Comparison of ENCODE assay signal across 8 mouse cellular contexts in genomic region chr3:94933604-94934003, GRCm38 (mm10). TPM values are rescaled to one million over a fixed set of nuclear protein-coding genes. Genes with fewer than 3 reads are reported as not detected.
A peak's percentile ranks its signal among the peaks of the same experiment; 100 is the strongest.
DNase-seq lines count a peak whose midpoint lies in the region; ATAC-seq and TF ChIP-seq lines count a peak whose summit lies in the region.
"Not testable (repeated sequence)": the region's sequence is repeated elsewhere in the genome, so short reads cannot be mapped to it uniquely, and the experiment has no call there.

No protein-coding gene starts in this region.

- H3K4me3 ChIP-seq in G1E (ENCODE audit: low read depth, low read length), result peak overlapping the region; percentile 71
- H3K4me3 ChIP-seq in forebrain, embryonic 12.5 days (replicated peaks); neural tube, embryonic 15.5 days (replicated peaks): not testable (repeated sequence)
- peak overlapping the region; percentile 56 for H3K4me3 ChIP-seq in heart, embryonic 13.5 days
- H3K4me3 ChIP-seq in intestine, embryonic 14.5 days (ENCODE audit: low read depth, low read length), result 0 out of 2 replicates have a peak overlapping the region, but pooled peaks have one; percentile 37
- H3K4me3 ChIP-seq in kidney, embryonic 16.5 days (ENCODE audit: low read length), result peak overlapping the region; percentile 47; the same call in 1 of the 2 replicates
- H3K4me3 ChIP-seq in liver, embryonic 12.5 days, result peak overlapping the region; percentile 51
- peak overlapping the region; percentile 40; the same call in 1 of the 2 replicates for H3K4me3 ChIP-seq in lung, embryonic 14.5 days (ENCODE audit: low read depth, low read length)

- H3K9ac ChIP-seq in forebrain, embryonic 12.5 days; intestine, embryonic 14.5 days (ENCODE audit: low read length); kidney, embryonic 16.5 days (replicated peaks; ENCODE audit: low read length); lung, embryonic 14.5 days; neural tube, embryonic 15.5 days (replicated peaks): not testable (repeated sequence)
- H3K9ac ChIP-seq in heart, embryonic 13.5 days, result 0 out of 2 replicates have a peak overlapping the region, but pooled peaks have one; percentile 47
- H3K9ac ChIP-seq in liver, embryonic 12.5 days, result 0 out of 2 replicates have a peak overlapping the region, but pooled peaks have one; percentile 51

- peaks cover 24% of the 10 kb centered on the region for H3K36me3 ChIP-seq in G1E (replicated peaks)
- H3K36me3 ChIP-seq in forebrain, embryonic 12.5 days (replicated peaks); heart, embryonic 13.5 days; intestine, embryonic 14.5 days (ENCODE audit: control insufficient read depth, insufficient read depth, low read length); kidney, embryonic 16.5 days (ENCODE audit: insufficient read depth, low read length); liver, embryonic 12.5 days; lung, embryonic 14.5 days (ENCODE audit: insufficient read depth); neural tube, embryonic 15.5 days: not testable (repeated sequence)

- not testable (repeated sequence) for H3K9me3 ChIP-seq in G1E (replicated peaks); forebrain, embryonic 12.5 days; heart, embryonic 13.5 days; intestine, embryonic 14.5 days (ENCODE audit: control insufficient read depth, low read length); kidney, embryonic 16.5 days (ENCODE audit: low read length); liver, embryonic 12.5 days (replicated peaks); lung, embryonic 14.5 days (ENCODE audit: low read depth, low read length); neural tube, embryonic 15.5 days (replicated peaks)

- not testable (repeated sequence) for ATAC-seq in G1E (ENCODE audit: extremely low read depth, insufficient number of reproducible peaks, low FRiP score, poor library complexity, severe bottlenecking); heart, embryonic 13.5 days (ENCODE audit: extremely low read depth, insufficient number of reproducible peaks, low FRiP score, low TSS enrichment); intestine, embryonic 14.5 days (replicated peaks; ENCODE audit: low FRiP score, low TSS enrichment, low read depth); kidney, embryonic 16.5 days (ENCODE audit: low FRiP score, low TSS enrichment); lung, embryonic 14.5 days (ENCODE audit: insufficient read depth); neural tube, embryonic 15.5 days (ENCODE audit: low FRiP score)
- peak; percentile 8; the same call in 1 of the 2 replicates for ATAC-seq in forebrain, embryonic 12.5 days (ENCODE audit: low FRiP score)
- ATAC-seq in liver, embryonic 12.5 days, result peak; percentile 6; the same call in 1 of the 2 replicates

- H3K4me1 ChIP-seq in G1E (ENCODE audit: insufficient read depth, low read depth, low read length), result peaks cover 69% of the 10 kb centered on the region
- H3K4me1 ChIP-seq in forebrain, embryonic 12.5 days, result peaks cover 11% of the 10 kb centered on the region
- H3K4me1 ChIP-seq in heart, embryonic 13.5 days, result peaks cover 30% of the 10 kb centered on the region
- H3K4me1 ChIP-seq in intestine, embryonic 14.5 days (replicated peaks; ENCODE audit: control insufficient read depth, insufficient read depth, low read length); lung, embryonic 14.5 days (ENCODE audit: insufficient read depth): not testable (repeated sequence)
- H3K4me1 ChIP-seq in kidney, embryonic 16.5 days (ENCODE audit: insufficient read depth, low read length), result peaks cover 11% of the 10 kb centered on the region
- H3K4me1 ChIP-seq in liver, embryonic 12.5 days, result peaks cover 70% of the 10 kb centered on the region
- peaks cover 11% of the 10 kb centered on the region; the same call in 1 of the 2 replicates for H3K4me1 ChIP-seq in neural tube, embryonic 15.5 days

- not testable (repeated sequence) for TF ChIP-seq CTCF in G1E (IDR thresholded peaks at IDR 0.05; ENCODE audit: low read depth, low read length); lung, embryonic 14.5 days (IDR thresholded peaks at IDR 0.05; ENCODE audit: low read depth)

- not testable (repeated sequence) for H3K27me3 ChIP-seq in G1E (ENCODE audit: insufficient read depth, low read length); forebrain, embryonic 12.5 days; heart, embryonic 13.5 days (replicated peaks); intestine, embryonic 14.5 days (replicated peaks; ENCODE audit: control insufficient read depth, insufficient read depth, low read length); kidney, embryonic 16.5 days (ENCODE audit: insufficient read depth, low read length); liver, embryonic 12.5 days (replicated peaks); lung, embryonic 14.5 days (ENCODE audit: insufficient read depth, low read length); neural tube, embryonic 15.5 days (replicated peaks)

- not testable (repeated sequence) for DNase-seq in G1E (ENCODE audit: low spot score); intestine, embryonic 14.5 days (ENCODE audit: low spot score); lung, embryonic 14.5 days

- H3K4me2 ChIP-seq in forebrain, embryonic 12.5 days, result not testable (repeated sequence)
- H3K4me2 ChIP-seq in heart, embryonic 13.5 days, result peak overlapping the region; percentile 76
- H3K4me2 ChIP-seq in intestine, embryonic 14.5 days (ENCODE audit: low read length), result peak overlapping the region; percentile 59
- peak overlapping the region; percentile 49 for H3K4me2 ChIP-seq in kidney, embryonic 16.5 days (replicated peaks; ENCODE audit: low read depth, low read length)
- H3K4me2 ChIP-seq in liver, embryonic 12.5 days, result peak overlapping the region; percentile 74
- peak overlapping the region; percentile 68 for H3K4me2 ChIP-seq in lung, embryonic 14.5 days
- peak overlapping the region; percentile 54; the same call in 1 of the 2 replicates for H3K4me2 ChIP-seq in neural tube, embryonic 15.5 days

- not testable (repeated sequence) for H3K27ac ChIP-seq in forebrain, embryonic 12.5 days; intestine, embryonic 14.5 days (ENCODE audit: low read depth); neural tube, embryonic 15.5 days (replicated peaks)
- H3K27ac ChIP-seq in heart, embryonic 13.5 days (replicated peaks), result peak overlapping the region; percentile 94
- H3K27ac ChIP-seq in kidney, embryonic 16.5 days (ENCODE audit: low read length), result peak overlapping the region; percentile 60
- H3K27ac ChIP-seq in liver, embryonic 12.5 days, result peak overlapping the region; percentile 85
- H3K27ac ChIP-seq in lung, embryonic 14.5 days (ENCODE audit: low read depth), result peak overlapping the region; percentile 97

- WGBS in forebrain, embryonic 12.5 days, result no CpG with 5 or more reads among the region's 2 CpGs
- WGBS in heart, embryonic 13.5 days, result no CpG with 5 or more reads among the region's 2 CpGs
- WGBS in intestine, embryonic 14.5 days, result no CpG with 5 or more reads among the region's 2 CpGs
- WGBS in kidney, embryonic 16.5 days, result no CpG with 5 or more reads among the region's 2 CpGs
- no CpG with 5 or more reads among the region's 2 CpGs for WGBS in liver, embryonic 12.5 days (ENCODE audit: insufficient replicate concordance)
- no CpG with 5 or more reads among the region's 2 CpGs for WGBS in lung, embryonic 14.5 days
- WGBS in neural tube, embryonic 15.5 days, result no CpG with 5 or more reads among the region's 2 CpGs

RNA-seq across cellular contexts. Expression of gene Selenbp1, which starts 0.7 kb away (rescaled TPM):
- total RNA-seq in G1E (2014; fragmentation: Nextera tagmentation) (110 and 119 TPM in 2 replicates), G1E (2017) (367 and 434 TPM in 2 replicates)
- polyA plus RNA-seq in G1E (2012), result 39.8 and 133 TPM in 2 replicates
- 5.5 and 5.9 TPM in 2 replicates for polyA plus RNA-seq in forebrain, embryonic 12.5 days (2016; fragmentation: Nextera tagmentation; extraction: Ambion mirVana)
- 50.9 and 63.2 TPM in 2 replicates for polyA plus RNA-seq in heart, embryonic 13.5 days (2015; fragmentation: Nextera tagmentation; extraction: Ambion mirVana)
- 74.2 and 74.5 TPM in 2 replicates for polyA plus RNA-seq in intestine, embryonic 14.5 days (2014; fragmentation: Nextera tagmentation; extraction: Ambion mirVana)
- 88.7 and 105 TPM in 2 replicates for polyA plus RNA-seq in kidney, embryonic 16.5 days (2015; fragmentation: Nextera tagmentation; extraction: Ambion mirVana)
- 53.9 and 54.0 TPM in 2 replicates for polyA plus RNA-seq in liver, embryonic 12.5 days (2016; fragmentation: Nextera tagmentation; extraction: Ambion mirVana)
- 99.1 and 103 TPM in 2 replicates for polyA plus RNA-seq in lung, embryonic 14.5 days (2014; fragmentation: Nextera tagmentation; extraction: Ambion mirVana)
- polyA plus RNA-seq in neural tube, embryonic 15.5 days (2015; fragmentation: Nextera tagmentation; extraction: Ambion mirVana), result 15.3 and 28.7 TPM in 2 replicates

RNA-seq across cellular contexts. Expression of gene Rfx5, which starts 20.3 kb away (rescaled TPM):
- total RNA-seq in G1E (2014; fragmentation: Nextera tagmentation), result 27.8 and 36.2 TPM in 2 replicates
- 21.8 and 24.3 TPM in 2 replicates for total RNA-seq in G1E (2017)
- 9.6 and 11.7 TPM in 2 replicates for polyA plus RNA-seq in G1E (2012)
- 8.6 and 9.2 TPM in 2 replicates for polyA plus RNA-seq in forebrain, embryonic 12.5 days (2016; fragmentation: Nextera tagmentation; extraction: Ambion mirVana)
- polyA plus RNA-seq in heart, embryonic 13.5 days (2015; fragmentation: Nextera tagmentation; extraction: Ambion mirVana), result 5.4 and 6.3 TPM in 2 replicates
- 9.7 and 10.1 TPM in 2 replicates for polyA plus RNA-seq in intestine, embryonic 14.5 days (2014; fragmentation: Nextera tagmentation; extraction: Ambion mirVana)
- polyA plus RNA-seq in kidney, embryonic 16.5 days (2015; fragmentation: Nextera tagmentation; extraction: Ambion mirVana), result 10.0 and 10.5 TPM in 2 replicates
- 2.6 and 3.6 TPM in 2 replicates for polyA plus RNA-seq in liver, embryonic 12.5 days (2016; fragmentation: Nextera tagmentation; extraction: Ambion mirVana)
- polyA plus RNA-seq in lung, embryonic 14.5 days (2014; fragmentation: Nextera tagmentation; extraction: Ambion mirVana), result 11.8 and 13.1 TPM in 2 replicates
- 7.1 and 8.0 TPM in 2 replicates for polyA plus RNA-seq in neural tube, embryonic 15.5 days (2015; fragmentation: Nextera tagmentation; extraction: Ambion mirVana)

RNA-seq across cellular contexts. Expression of gene Pi4kb, which starts 40.9 kb away (rescaled TPM):
- 39.8 and 70.6 TPM in 2 replicates for total RNA-seq in G1E (2014; fragmentation: Nextera tagmentation)
- total RNA-seq in G1E (2017), result 36.8 and 37.4 TPM in 2 replicates
- 11.7 and 11.8 TPM in 2 replicates for polyA plus RNA-seq in G1E (2012)
- 17.2 and 25.5 TPM in 2 replicates for polyA plus RNA-seq in forebrain, embryonic 12.5 days (2016; fragmentation: Nextera tagmentation; extraction: Ambion mirVana)
- polyA plus RNA-seq in heart, embryonic 13.5 days (2015; fragmentation: Nextera tagmentation; extraction: Ambion mirVana), result 14.0 and 17.6 TPM in 2 replicates
- polyA plus RNA-seq in intestine, embryonic 14.5 days (2014; fragmentation: Nextera tagmentation; extraction: Ambion mirVana), result 24.1 and 24.8 TPM in 2 replicates
- polyA plus RNA-seq in kidney, embryonic 16.5 days (2015; fragmentation: Nextera tagmentation; extraction: Ambion mirVana), result 25.0 and 30.3 TPM in 2 replicates
- 12.6 and 13.1 TPM in 2 replicates for polyA plus RNA-seq in liver, embryonic 12.5 days (2016; fragmentation: Nextera tagmentation; extraction: Ambion mirVana)
- 24.7 and 25.9 TPM in 2 replicates for polyA plus RNA-seq in lung, embryonic 14.5 days (2014; fragmentation: Nextera tagmentation; extraction: Ambion mirVana)
- polyA plus RNA-seq in neural tube, embryonic 15.5 days (2015; fragmentation: Nextera tagmentation; extraction: Ambion mirVana), result 22.5 and 23.8 TPM in 2 replicates

RNA-seq across cellular contexts. Expression of gene Psmb4, which starts 46.8 kb away (rescaled TPM):
- total RNA-seq in G1E (2014; fragmentation: Nextera tagmentation), result 185 and 255 TPM in 2 replicates
- 408 and 449 TPM in 2 replicates for total RNA-seq in G1E (2017)
- 273 and 326 TPM in 2 replicates for polyA plus RNA-seq in G1E (2012)
- polyA plus RNA-seq in forebrain, embryonic 12.5 days (2016; fragmentation: Nextera tagmentation; extraction: Ambion mirVana), result 295 and 311 TPM in 2 replicates
- polyA plus RNA-seq in heart, embryonic 13.5 days (2015; fragmentation: Nextera tagmentation; extraction: Ambion mirVana), result 242 and 287 TPM in 2 replicates
- polyA plus RNA-seq in intestine, embryonic 14.5 days (2014; fragmentation: Nextera tagmentation; extraction: Ambion mirVana), result 354 and 364 TPM in 2 replicates
- 341 and 366 TPM in 2 replicates for polyA plus RNA-seq in kidney, embryonic 16.5 days (2015; fragmentation: Nextera tagmentation; extraction: Ambion mirVana)
- polyA plus RNA-seq in liver, embryonic 12.5 days (2016; fragmentation: Nextera tagmentation; extraction: Ambion mirVana), result 207 and 214 TPM in 2 replicates
- polyA plus RNA-seq in lung, embryonic 14.5 days (2014; fragmentation: Nextera tagmentation; extraction: Ambion mirVana), result 343 and 370 TPM in 2 replicates
- polyA plus RNA-seq in neural tube, embryonic 15.5 days (2015; fragmentation: Nextera tagmentation; extraction: Ambion mirVana), result 371 and 373 TPM in 2 replicates
